Mouse (Mus musculus): ENCODE results near the gene Efcab11. TPM values are rescaled to one million over a fixed set of nuclear protein-coding genes. Genes with fewer than 3 reads are reported as not detected.

The Efcab11 gene
- polyA plus RNA-seq, 1 experiment from 2014 or later, result 13.1 TPM

- H3K4me2 ChIP-seq, result no peak overlapping the region
- no peak overlapping the region for H3K27ac ChIP-seq (ENCODE audit: low read depth, low read length)
- 87% methylated on average over 4 of the region's 4 CpGs for WGBS (ENCODE audit: insufficient replicate concordance)
- H3K4me3 ChIP-seq (ENCODE audit: low read depth, low read length), result no peak overlapping the region
- peaks cover 15% of the 10 kb centered on the region for H3K36me3 ChIP-seq (ENCODE audit: control insufficient read depth, insufficient read depth, low read length)
- no peaks in the 10 kb centered on the region for H3K27me3 ChIP-seq (ENCODE audit: control insufficient read depth, insufficient read depth, low read length)
- ATAC-seq (replicated peaks; ENCODE audit: insufficient number of reproducible peaks, low FRiP score, low TSS enrichment), result no peak
- no peak overlapping the region for H3K9ac ChIP-seq (ENCODE audit: low read depth, low read length)
- no peaks in the 10 kb centered on the region for H3K9me3 ChIP-seq (replicated peaks; ENCODE audit: control insufficient read depth, low read length)
- no peaks in the 10 kb centered on the region for H3K4me1 ChIP-seq (ENCODE audit: control insufficient read depth, insufficient read depth, low read length)
Observed at GRCm38 (mm10) chr12:99897846-99898245, 13.6 kb upstream of the Efcab11 start.

- Histone ChIP-seq H3K27ac (ENCODE audit: low read depth, low read length) (0 out of 2 replicates have a peak overlapping the region, but pooled peaks have one; percentile 87), H3K36me3 (ENCODE audit: control insufficient read depth, insufficient read depth, low read length) (no peaks in the 10 kb centered on the region), H3K27me3 (ENCODE audit: control insufficient read depth, insufficient read depth, low read length) (no peaks in the 10 kb centered on the region), H3K9ac (ENCODE audit: low read depth, low read length) (peak overlapping the region; percentile 89; the same call in 1 of the 2 replicates), H3K4me3 (ENCODE audit: low read depth, low read length) (peak overlapping the region; percentile 74), H3K4me2 (peak overlapping the region; percentile 77), H3K9me3 (replicated peaks; ENCODE audit: control insufficient read depth, low read length) (no peaks in the 10 kb centered on the region), H3K4me1 (ENCODE audit: control insufficient read depth, insufficient read depth, low read length) (peaks cover 12% of the 10 kb centered on the region)
- ATAC-seq (replicated peaks; ENCODE audit: insufficient number of reproducible peaks, low FRiP score, low TSS enrichment), result no peak
- WGBS (ENCODE audit: insufficient replicate concordance), result 52% methylated on average over 8 of the region's 8 CpGs
Observed at GRCm38 (mm10) chr12:99885282-99885901, 1.2 kb upstream of the Efcab11 start.

DNA sequence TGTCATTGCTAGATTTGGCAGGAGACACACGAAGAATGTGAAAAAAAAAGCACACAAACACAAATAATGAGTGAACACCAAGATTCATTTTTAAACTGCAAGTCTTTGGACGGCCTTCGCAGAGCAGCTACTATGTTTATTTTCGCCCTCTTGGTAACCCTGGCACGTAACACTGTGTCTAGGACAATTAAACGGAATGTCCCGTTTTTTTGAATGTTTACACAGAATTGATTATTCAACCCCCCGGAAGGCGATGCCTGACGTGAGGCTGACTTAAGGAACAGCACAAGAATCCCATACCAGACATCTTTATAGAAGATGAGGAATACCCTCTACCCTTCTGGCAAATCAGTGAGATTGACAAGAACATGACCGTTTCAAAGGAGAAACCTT lies 530 bp downstream of the Efcab11 start:
- no peak for ATAC-seq (replicated peaks; ENCODE audit: insufficient number of reproducible peaks, low FRiP score, low TSS enrichment)
- no peaks in the 10 kb centered on the region for H3K36me3 ChIP-seq (ENCODE audit: control insufficient read depth, insufficient read depth, low read length)
- H3K9ac ChIP-seq (ENCODE audit: low read depth, low read length), result peak overlapping the region; percentile 89
- H3K4me1 ChIP-seq (ENCODE audit: control insufficient read depth, insufficient read depth, low read length), result peaks cover 12% of the 10 kb centered on the region
- WGBS (ENCODE audit: insufficient replicate concordance), result under 1% methylated on average over 11 of the region's 11 CpGs
- H3K27me3 ChIP-seq (ENCODE audit: control insufficient read depth, insufficient read depth, low read length), result no peaks in the 10 kb centered on the region
- peak overlapping the region; percentile 74 for H3K4me3 ChIP-seq (ENCODE audit: low read depth, low read length)
- peak overlapping the region; percentile 87 for H3K27ac ChIP-seq (ENCODE audit: low read depth, low read length)
- H3K9me3 ChIP-seq (replicated peaks; ENCODE audit: control insufficient read depth, low read length), result no peaks in the 10 kb centered on the region
- peak overlapping the region; percentile 77 for H3K4me2 ChIP-seq

DNA sequence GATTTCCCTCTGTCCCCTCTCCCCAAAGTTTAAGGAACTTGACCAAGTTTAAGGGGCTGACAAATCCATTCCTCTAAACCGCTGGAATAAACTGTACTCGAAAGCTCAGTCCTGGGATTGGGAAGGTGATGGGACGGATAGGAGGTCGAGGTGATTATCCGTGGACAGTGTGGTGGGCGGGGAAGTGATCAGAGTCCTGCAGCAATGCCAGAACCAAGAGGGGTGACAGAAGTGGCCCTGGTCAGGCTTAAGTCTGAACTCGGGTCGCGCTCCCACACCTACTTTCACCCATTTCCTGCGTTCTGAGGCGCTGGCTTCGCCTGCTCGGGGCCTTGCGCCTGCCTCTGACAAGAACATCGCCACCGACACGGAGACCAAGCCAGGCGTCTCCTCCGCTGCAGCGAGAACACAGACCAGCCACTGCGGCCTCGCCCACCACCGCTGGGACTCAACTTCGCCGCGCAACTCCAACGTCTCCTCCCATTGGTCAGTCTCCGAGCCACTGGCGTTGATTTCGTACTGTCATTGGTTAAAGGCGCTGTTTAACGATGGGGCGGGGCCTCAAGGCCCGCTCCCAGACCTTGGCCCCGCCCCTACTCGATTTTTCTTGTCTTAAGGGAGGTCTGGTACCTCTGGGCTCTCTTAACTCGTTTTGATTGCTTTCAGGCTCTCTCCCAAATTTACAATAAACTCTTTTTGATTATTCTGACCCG lies 1.1 kb downstream of the Efcab11 start:
- H3K4me3 ChIP-seq (ENCODE audit: low read depth, low read length), result peak overlapping the region; percentile 74
- peak overlapping the region; percentile 87 for H3K27ac ChIP-seq (ENCODE audit: low read depth, low read length)
- WGBS (ENCODE audit: insufficient replicate concordance), result under 1% methylated on average over 38 of the region's 38 CpGs
- H3K36me3 ChIP-seq (ENCODE audit: control insufficient read depth, insufficient read depth, low read length), result no peaks in the 10 kb centered on the region
- H3K4me1 ChIP-seq (ENCODE audit: control insufficient read depth, insufficient read depth, low read length), result peaks cover 12% of the 10 kb centered on the region
- peak overlapping the region; percentile 77 for H3K4me2 ChIP-seq
- peak overlapping the region; percentile 89 for H3K9ac ChIP-seq (ENCODE audit: low read depth, low read length)
- peak; percentile 91 for ATAC-seq (replicated peaks; ENCODE audit: insufficient number of reproducible peaks, low FRiP score, low TSS enrichment)
- H3K27me3 ChIP-seq (ENCODE audit: control insufficient read depth, insufficient read depth, low read length), result no peaks in the 10 kb centered on the region
- no peaks in the 10 kb centered on the region for H3K9me3 ChIP-seq (replicated peaks; ENCODE audit: control insufficient read depth, low read length)

DNA sequence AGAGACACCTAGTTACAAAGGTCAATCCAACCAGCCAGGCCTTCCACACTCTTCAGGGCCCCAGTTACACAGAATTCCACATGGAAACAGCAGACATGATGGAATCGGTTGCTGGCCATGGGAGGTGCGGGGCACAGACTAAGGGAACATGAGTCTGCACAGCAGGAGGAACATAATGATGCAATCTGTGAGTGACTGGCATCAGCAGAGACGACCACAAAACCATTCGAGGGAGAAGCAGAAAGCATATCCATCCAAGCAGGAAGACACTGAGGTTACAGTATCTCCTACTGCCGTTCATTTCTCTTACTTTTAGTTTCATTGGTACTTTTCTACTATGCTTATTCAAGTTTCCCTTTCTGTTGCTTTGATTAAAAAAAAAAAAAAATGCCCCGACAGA lies 9.6 kb downstream of the Efcab11 start:
- no peaks in the 10 kb centered on the region for H3K4me1 ChIP-seq (ENCODE audit: control insufficient read depth, insufficient read depth, low read length)
- no peak overlapping the region for H3K27ac ChIP-seq (ENCODE audit: low read depth, low read length)
- H3K4me2 ChIP-seq, result no peak overlapping the region
- no peaks in the 10 kb centered on the region for H3K36me3 ChIP-seq (ENCODE audit: control insufficient read depth, insufficient read depth, low read length)
- ATAC-seq (replicated peaks; ENCODE audit: insufficient number of reproducible peaks, low FRiP score, low TSS enrichment), result no peak
- H3K9ac ChIP-seq (ENCODE audit: low read depth, low read length), result no peak overlapping the region
- H3K9me3 ChIP-seq (replicated peaks; ENCODE audit: control insufficient read depth, low read length), result no peaks in the 10 kb centered on the region
- 83% methylated on average over 6 of the region's 6 CpGs for WGBS (ENCODE audit: insufficient replicate concordance)
- H3K4me3 ChIP-seq (ENCODE audit: low read depth, low read length), result no peak overlapping the region
- no peaks in the 10 kb centered on the region for H3K27me3 ChIP-seq (ENCODE audit: control insufficient read depth, insufficient read depth, low read length)

GRCm38 (mm10) chr12:99873443-99873842 lies 10.8 kb downstream of the Efcab11 start:
- H3K9me3 ChIP-seq (replicated peaks; ENCODE audit: control insufficient read depth, low read length), result no peaks in the 10 kb centered on the region
- no peaks in the 10 kb centered on the region for H3K36me3 ChIP-seq (ENCODE audit: control insufficient read depth, insufficient read depth, low read length)
- no peaks in the 10 kb centered on the region for H3K27me3 ChIP-seq (ENCODE audit: control insufficient read depth, insufficient read depth, low read length)
- H3K4me1 ChIP-seq (ENCODE audit: control insufficient read depth, insufficient read depth, low read length), result no peaks in the 10 kb centered on the region
- no peak overlapping the region for H3K4me2 ChIP-seq
- no peak overlapping the region for H3K9ac ChIP-seq (ENCODE audit: low read depth, low read length)
- no peak overlapping the region for H3K4me3 ChIP-seq (ENCODE audit: low read depth, low read length)
- 52% methylated on average over 3 of the region's 3 CpGs for WGBS (ENCODE audit: insufficient replicate concordance)
- ATAC-seq (replicated peaks; ENCODE audit: insufficient number of reproducible peaks, low FRiP score, low TSS enrichment), result no peak
- H3K27ac ChIP-seq (ENCODE audit: low read depth, low read length), result no peak overlapping the region

DNA sequence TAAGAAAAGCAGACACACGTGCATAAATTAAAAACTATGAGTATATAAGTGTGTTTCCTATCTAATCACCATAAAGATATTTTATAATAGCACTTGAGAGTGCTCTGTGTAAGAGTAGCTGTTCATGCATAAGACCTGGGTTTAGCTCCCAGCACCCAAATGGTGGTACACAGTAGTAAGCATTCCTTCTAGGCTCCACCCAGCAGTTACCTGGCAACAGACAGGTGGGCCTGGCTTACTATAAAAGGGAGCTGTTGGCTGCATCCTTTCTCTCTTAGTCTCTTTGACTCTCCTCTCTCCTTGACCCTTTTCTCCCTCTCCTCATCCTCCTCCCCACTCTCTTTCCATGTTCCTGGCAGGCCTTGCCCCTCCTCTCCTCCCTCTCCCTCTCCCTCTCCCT lies 15.4 kb downstream of the Efcab11 start:
- H3K27ac ChIP-seq (ENCODE audit: low read depth, low read length), result no peak overlapping the region
- H3K9ac ChIP-seq (ENCODE audit: low read depth, low read length), result no peak overlapping the region
- 83% methylated on average over 1 of the region's 1 CpGs for WGBS (ENCODE audit: insufficient replicate concordance)
- no peak overlapping the region for H3K4me3 ChIP-seq (ENCODE audit: low read depth, low read length)
- H3K4me2 ChIP-seq, result no peak overlapping the region
- no peaks in the 10 kb centered on the region for H3K27me3 ChIP-seq (ENCODE audit: control insufficient read depth, insufficient read depth, low read length)
- H3K9me3 ChIP-seq (replicated peaks; ENCODE audit: control insufficient read depth, low read length), result no peaks in the 10 kb centered on the region
- no peaks in the 10 kb centered on the region for H3K4me1 ChIP-seq (ENCODE audit: control insufficient read depth, insufficient read depth, low read length)
- no peak for ATAC-seq (replicated peaks; ENCODE audit: insufficient number of reproducible peaks, low FRiP score, low TSS enrichment)
- no peaks in the 10 kb centered on the region for H3K36me3 ChIP-seq (ENCODE audit: control insufficient read depth, insufficient read depth, low read length)

- Histone ChIP-seq H3K4me1 (ENCODE audit: control insufficient read depth, insufficient read depth, low read length) (no peaks in the 10 kb centered on the region; the same call in 1 of the 2 replicates), H3K9me3 (replicated peaks; ENCODE audit: control insufficient read depth, low read length) (no peaks in the 10 kb centered on the region), H3K27ac (ENCODE audit: low read depth, low read length) (no peak overlapping the region), H3K4me3 (ENCODE audit: low read depth, low read length) (no peak overlapping the region), H3K27me3 (ENCODE audit: control insufficient read depth, insufficient read depth, low read length) (no peaks in the 10 kb centered on the region), H3K4me2 (no peak overlapping the region), H3K9ac (ENCODE audit: low read depth, low read length) (no peak overlapping the region), H3K36me3 (ENCODE audit: control insufficient read depth, insufficient read depth, low read length) (no peaks in the 10 kb centered on the region)
- ATAC-seq (replicated peaks; ENCODE audit: insufficient number of reproducible peaks, low FRiP score, low TSS enrichment), result no peak
Observed at GRCm38 (mm10) chr12:99864613-99865012, 19.6 kb downstream of the Efcab11 start.

GRCm38 (mm10) chr12:99860981-99861380 lies 23.3 kb downstream of the Efcab11 start:
- Histone ChIP-seq H3K9me3 (replicated peaks; ENCODE audit: control insufficient read depth, low read length) (no peaks in the 10 kb centered on the region), H3K36me3 (ENCODE audit: control insufficient read depth, insufficient read depth, low read length) (no peaks in the 10 kb centered on the region), H3K4me3 (ENCODE audit: low read depth, low read length) (no peak overlapping the region), H3K9ac (ENCODE audit: low read depth, low read length) (no peak overlapping the region), H3K4me1 (ENCODE audit: control insufficient read depth, insufficient read depth, low read length) (no peaks in the 10 kb centered on the region; the same call in 1 of the 2 replicates), H3K27ac (ENCODE audit: low read depth, low read length) (peak overlapping the region; percentile 7; the same call in 1 of the 2 replicates), H3K27me3 (ENCODE audit: control insufficient read depth, insufficient read depth, low read length) (no peaks in the 10 kb centered on the region), H3K4me2 (no peak overlapping the region)
- WGBS (ENCODE audit: insufficient replicate concordance), result 78% methylated on average over 4 of the region's 4 CpGs
- no peak for ATAC-seq (replicated peaks; ENCODE audit: insufficient number of reproducible peaks, low FRiP score, low TSS enrichment)

Measured in heart, embryonic 11.5 days (tissue).